8 mouse cellular contexts compared by ENCODE assay signal in the genomic region with DNA sequence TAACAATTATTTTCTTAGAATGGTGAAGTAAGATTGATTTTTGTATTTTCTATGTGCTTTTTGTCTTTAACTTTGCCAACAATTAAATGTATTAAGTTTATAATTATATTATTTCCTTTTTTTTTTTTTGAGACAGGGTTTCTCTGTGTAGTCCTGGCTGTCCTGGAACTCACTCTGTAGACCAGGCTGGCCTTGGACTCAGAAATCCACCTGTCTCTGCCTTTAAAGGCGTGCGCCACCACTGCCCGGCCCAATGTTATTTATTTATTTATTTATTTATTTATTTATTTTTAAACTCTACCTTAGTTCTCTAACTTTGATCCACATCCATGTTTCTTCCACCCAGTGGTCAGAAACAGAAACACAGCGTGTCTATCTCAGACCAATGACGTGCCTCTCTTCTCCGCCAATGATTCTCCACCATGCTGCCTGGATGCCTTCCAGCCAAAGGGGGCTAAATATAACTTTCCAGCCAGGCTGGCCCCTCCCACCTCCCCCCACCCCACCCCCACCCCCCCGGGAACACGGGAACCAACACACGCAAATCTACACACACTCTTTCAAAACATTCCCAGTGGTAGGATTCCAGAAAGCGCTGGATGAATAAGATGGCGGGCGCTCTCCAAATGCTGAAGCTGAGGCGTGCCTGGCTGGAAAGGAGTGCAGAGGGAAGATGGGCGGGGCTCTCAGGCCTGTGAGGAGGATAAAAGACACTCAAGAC. TPM values are rescaled to one million over a fixed set of nuclear protein-coding genes. Genes with fewer than 3 reads are reported as not detected.
DNase-seq lines count a peak whose midpoint lies in the region; ATAC-seq and TF ChIP-seq lines count a peak whose summit lies in the region.

No protein-coding gene starts in this region.

- no peak overlapping the region for H3K4me3 ChIP-seq in ES-E14 (ENCODE audit: insufficient read depth in 1 of 2, low read depth in 1 of 2, low read length in 2 of 2, poor library complexity in 1 of 2, severe bottlenecking in 1 of 2)
- H3K4me3 ChIP-seq in forebrain, embryonic 15.5 days = no peak overlapping the region
- H3K4me3 ChIP-seq in hindbrain, embryonic 14.5 days (replicated peaks; ENCODE audit: low read length) = no peak overlapping the region
- H3K4me3 ChIP-seq in neural tube, embryonic 12.5 days = no peak overlapping the region

- DNase-seq in ES-E14 (ENCODE audit: low read depth, low spot score) (peak; percentile 80), liver (peak; percentile 55)
- DNase-seq in adrenal gland, adult 2 months = peak; percentile 67
- peak; percentile 56 for DNase-seq in hindbrain, embryonic 14.5 days (ENCODE audit: low spot score)
- DNase-seq in spleen, adult 18-20 months = no peak
- DNase-seq in frontal cortex, postnatal 25 days (ENCODE audit: low spot score in 2 of 2) = no peak

- in situ Hi-C loops in ES-E14 (cut with MboI; ENCODE audit: low sequenced_read_pairs in 2 of 2, unreplicated experiment in 2 of 2) = no loop called here

- no peak overlapping the region for H3K27ac ChIP-seq in ES-E14 (ENCODE audit: insufficient read depth, low read depth, low read length, poor library complexity, severe bottlenecking)
- H3K27ac ChIP-seq in forebrain, embryonic 15.5 days (replicated peaks) = 0 out of 2 replicates have a peak overlapping the region, but pooled peaks have one; percentile 9
- 0 out of 2 replicates have a peak overlapping the region, but pooled peaks have one; percentile 26 for H3K27ac ChIP-seq in hindbrain, embryonic 14.5 days
- H3K27ac ChIP-seq in neural tube, embryonic 12.5 days = no peak overlapping the region

- no peak overlapping the region for H3K9ac ChIP-seq in ES-E14 (ENCODE audit: insufficient read depth, low read depth, low read length, poor library complexity, severe bottlenecking)
- no peak overlapping the region for H3K9ac ChIP-seq in forebrain, embryonic 15.5 days (replicated peaks)
- no peak overlapping the region for H3K9ac ChIP-seq in hindbrain, embryonic 14.5 days
- H3K9ac ChIP-seq in neural tube, embryonic 12.5 days = no peak overlapping the region

- H3K36me3 ChIP-seq in ES-E14 (ENCODE audit: control insufficient read depth, insufficient read depth, low read length, poor library complexity, severe bottlenecking) = no peaks in the 10 kb centered on the region; the same call in 1 of the 2 replicates
- H3K36me3 ChIP-seq in forebrain, embryonic 15.5 days = no peaks in the 10 kb centered on the region
- H3K36me3 ChIP-seq in hindbrain, embryonic 14.5 days (replicated peaks; ENCODE audit: control insufficient read depth, insufficient read depth) = peaks cover 45% of the 10 kb centered on the region
- H3K36me3 ChIP-seq in neural tube, embryonic 12.5 days = no peaks in the 10 kb centered on the region; the same call in 1 of the 2 replicates

- H3K4me2 ChIP-seq in forebrain, embryonic 15.5 days (replicated peaks) = peak overlapping the region; percentile 12; the same call in 1 of the 2 replicates
- H3K4me2 ChIP-seq in hindbrain, embryonic 14.5 days (replicated peaks) = peak overlapping the region; percentile 12; the same call in 1 of the 2 replicates
- H3K4me2 ChIP-seq in neural tube, embryonic 12.5 days (replicated peaks) = peak overlapping the region; percentile 48

- peaks cover 0 to 8% of the 10 kb centered on the region in 2 experiments; a peak in 2 of 4 replicates for H3K4me1 ChIP-seq in ES-E14 (ENCODE audit: control insufficient read depth in 2 of 2, insufficient read depth in 2 of 2, low read length in 2 of 2, poor library complexity in 1 of 2)
- peaks cover 36% of the 10 kb centered on the region for H3K4me1 ChIP-seq in forebrain, embryonic 15.5 days
- peaks cover 26% of the 10 kb centered on the region for H3K4me1 ChIP-seq in hindbrain, embryonic 14.5 days (replicated peaks; ENCODE audit: control insufficient read depth, insufficient read depth, low read length)
- H3K4me1 ChIP-seq in neural tube, embryonic 12.5 days = peaks cover 22% of the 10 kb centered on the region

- ATAC-seq in forebrain, embryonic 15.5 days (replicated peaks) = peak; percentile 57; the same call in 1 of the 2 replicates
- peak; percentile 47; the same call in 1 of the 2 replicates for ATAC-seq in hindbrain, embryonic 14.5 days (ENCODE audit: low FRiP score)
- 0 out of 2 replicates have a peak, but pooled peaks have one; percentile 38 for ATAC-seq in neural tube, embryonic 12.5 days (ENCODE audit: low FRiP score, low read depth)

- no peaks in the 10 kb centered on the region for H3K9me3 ChIP-seq in ES-E14 (ENCODE audit: control insufficient read depth, insufficient read depth, low read depth, low read length)
- H3K9me3 ChIP-seq in forebrain, embryonic 15.5 days = no peaks in the 10 kb centered on the region
- no peaks in the 10 kb centered on the region for H3K9me3 ChIP-seq in hindbrain, embryonic 14.5 days (ENCODE audit: control insufficient read depth, low read length)
- H3K9me3 ChIP-seq in neural tube, embryonic 12.5 days = no peaks in the 10 kb centered on the region

- H3K27me3 ChIP-seq in forebrain, embryonic 15.5 days = no peaks in the 10 kb centered on the region
- H3K27me3 ChIP-seq in hindbrain, embryonic 14.5 days (ENCODE audit: control insufficient read depth, insufficient read depth, low read length) = no peaks in the 10 kb centered on the region
- no peaks in the 10 kb centered on the region for H3K27me3 ChIP-seq in neural tube, embryonic 12.5 days (replicated peaks)

- 19% methylated on average over 14 of the region's 14 CpGs for WGBS in forebrain, embryonic 15.5 days
- 25% methylated on average over 14 of the region's 14 CpGs for WGBS in hindbrain, embryonic 14.5 days
- 26% methylated on average over 14 of the region's 14 CpGs for WGBS in neural tube, embryonic 12.5 days

TF ChIP-seq in ES-E14, 5 proteins besides CTCF, POLR2A, EP300 and RAD21:
- TF ChIP-seq ZC3H11A (IDR thresholded peaks at IDR 0.05; ENCODE audit: borderline replicate concordance, low read depth, low read length) (no peak), MAFK (IDR thresholded peaks at IDR 0.05; ENCODE audit: insufficient read depth, low read depth, low read length) (no peak), ZNF384 (IDR thresholded peaks at IDR 0.05; ENCODE audit: low read depth, low read length) (no peak), HCFC1 (IDR thresholded peaks at IDR 0.05; ENCODE audit: borderline replicate concordance, insufficient read depth, low read length) (no peak), CHD2 (IDR thresholded peaks at IDR 0.05; ENCODE audit: low read depth, low read length) (no peak)

RNA-seq across cellular contexts. Expression of a gene that starts 7.4 kb away (rescaled TPM):
- total RNA-seq in ES-E14 (2012; rRNA removed) = 6.2 and 11.2 TPM in 2 replicates
- 1 to 10 TPM; 6.2 to 7.8 TPM for total RNA-seq in adrenal gland, adult 2 months (2021)
- polyA plus RNA-seq in adrenal gland, adult 2 months (2012; rRNA removed) = 28.9 and 30.1 TPM in 2 replicates
- 76.4 and 80.6 TPM in 2 replicates for polyA plus RNA-seq in forebrain, embryonic 15.5 days (2015; fragmentation: Nextera tagmentation; extraction: Ambion mirVana)
- 118 and 129 TPM in 2 replicates for polyA plus RNA-seq in hindbrain, embryonic 14.5 days (2014; fragmentation: Nextera tagmentation; extraction: Ambion mirVana)
- 72.7 and 81.6 TPM in 2 replicates for polyA plus RNA-seq in neural tube, embryonic 12.5 days (2016; fragmentation: Nextera tagmentation; extraction: Ambion mirVana)

RNA-seq across cellular contexts. Expression of a gene that starts 10.4 kb away (rescaled TPM):
- total RNA-seq in ES-E14 (2012; rRNA removed) = 139 and 157 TPM in 2 replicates
- total RNA-seq in adrenal gland, adult 2 months (2021) = 100 to 1,000 TPM; 149 to 168 TPM
- polyA plus RNA-seq in adrenal gland, adult 2 months (2012; rRNA removed) = 205 and 234 TPM in 2 replicates
- 320 and 321 TPM in 2 replicates for polyA plus RNA-seq in forebrain, embryonic 15.5 days (2015; fragmentation: Nextera tagmentation; extraction: Ambion mirVana)
- polyA plus RNA-seq in hindbrain, embryonic 14.5 days (2014; fragmentation: Nextera tagmentation; extraction: Ambion mirVana) = 281 and 296 TPM in 2 replicates
- 273 and 277 TPM in 2 replicates for polyA plus RNA-seq in neural tube, embryonic 12.5 days (2016; fragmentation: Nextera tagmentation; extraction: Ambion mirVana)

RNA-seq across cellular contexts. Expression of a gene that starts 33.0 kb away (rescaled TPM):
- 15.8 and 18.0 TPM in 2 replicates for total RNA-seq in ES-E14 (2012; rRNA removed)
- total RNA-seq in adrenal gland, adult 2 months (2021) = 10 to 100 TPM; 39.7 to 45.0 TPM
- polyA plus RNA-seq in adrenal gland, adult 2 months (2012; rRNA removed) = 99.9 and 105 TPM in 2 replicates
- polyA plus RNA-seq in forebrain, embryonic 15.5 days (2015; fragmentation: Nextera tagmentation; extraction: Ambion mirVana) = 17.4 and 17.5 TPM in 2 replicates
- polyA plus RNA-seq in hindbrain, embryonic 14.5 days (2014; fragmentation: Nextera tagmentation; extraction: Ambion mirVana) = 16.2 and 20.0 TPM in 2 replicates
- polyA plus RNA-seq in neural tube, embryonic 12.5 days (2016; fragmentation: Nextera tagmentation; extraction: Ambion mirVana) = 18.4 and 20.5 TPM in 2 replicates

RNA-seq across cellular contexts. Expression of a gene that starts 44.4 kb away (rescaled TPM):
- total RNA-seq in ES-E14 (2012; rRNA removed) = 41.7 and 47.4 TPM in 2 replicates
- total RNA-seq in adrenal gland, adult 2 months (2021) = 10 to 100 TPM; 41.6 to 47.8 TPM
- 21.7 and 22.5 TPM in 2 replicates for polyA plus RNA-seq in adrenal gland, adult 2 months (2012; rRNA removed)
- polyA plus RNA-seq in forebrain, embryonic 15.5 days (2015; fragmentation: Nextera tagmentation; extraction: Ambion mirVana) = 24.9 and 26.1 TPM in 2 replicates
- polyA plus RNA-seq in hindbrain, embryonic 14.5 days (2014; fragmentation: Nextera tagmentation; extraction: Ambion mirVana) = 16.8 and 17.1 TPM in 2 replicates
- polyA plus RNA-seq in neural tube, embryonic 12.5 days (2016; fragmentation: Nextera tagmentation; extraction: Ambion mirVana) = 22.0 and 22.4 TPM in 2 replicates

RNA-seq across cellular contexts. Expression of a gene that starts 55.8 kb away (rescaled TPM):
- 206 and 377 TPM in 2 replicates for total RNA-seq in ES-E14 (2012; rRNA removed)
- total RNA-seq in adrenal gland, adult 2 months (2021) = 100 to 1,000 TPM; 106 to 128 TPM
- 90.6 and 111 TPM in 2 replicates for polyA plus RNA-seq in adrenal gland, adult 2 months (2012; rRNA removed)
- polyA plus RNA-seq in forebrain, embryonic 15.5 days (2015; fragmentation: Nextera tagmentation; extraction: Ambion mirVana) = 130 and 137 TPM in 2 replicates
- 113 and 124 TPM in 2 replicates for polyA plus RNA-seq in hindbrain, embryonic 14.5 days (2014; fragmentation: Nextera tagmentation; extraction: Ambion mirVana)
- 145 and 146 TPM in 2 replicates for polyA plus RNA-seq in neural tube, embryonic 12.5 days (2016; fragmentation: Nextera tagmentation; extraction: Ambion mirVana)

Comparison
In these comparisons a context has a peak if more than half of its experiments do, and no peak if none do; other contexts are left out.
1. DNase-seq: peak in ES-E14 (single experiment), adrenal gland, adult 2 months (single experiment), hindbrain, embryonic 14.5 days (single experiment) and liver (single experiment); none in spleen, adult 18-20 months (0 of 2) and frontal cortex, postnatal 25 days (0 of 2).
2. H3K27ac ChIP-seq: peak in forebrain, embryonic 15.5 days (single experiment) and hindbrain, embryonic 14.5 days (single experiment); none in ES-E14 (single experiment) and neural tube, embryonic 12.5 days (single experiment).
3. Peak in every context shown above with its lines, with median percentiles within 50 percentile points of each other: ATAC-seq and H3K4me2 ChIP-seq.